Mouse (Mus musculus): ENCODE results near the gene Myl4.
"Not testable (repeated sequence)": the region's sequence is repeated elsewhere in the genome, so short reads cannot be mapped to it uniquely, and the experiment has no call there.

Gene Myl4

GRCm38 (mm10) chr11:104550406-104550974 lies at the start of gene Myl4, which contains the start of gene Cdc27:
Gene Myl4 (plus strand): TSS chr11:104550663.
Gene Cdc27 (minus strand): TSS chr11:104550620.
- DNase-seq (ENCODE audit: low read depth, low spot score): peak; percentile 97

- DNase-seq (ENCODE audit: low read depth, low spot score): no peak
These were observed 42.0 kb upstream of the Myl4 start for GRCm38 (mm10) chr11:104508455-104508854.

GRCm38 (mm10) chr11:104510606-104511005 lies 39.9 kb upstream of the Myl4 start:
- DNase-seq (ENCODE audit: low read depth, low spot score): peak; percentile 36

- no peak for DNase-seq (ENCODE audit: low read depth, low spot score)
These were observed 38.0 kb upstream of the Myl4 start for GRCm38 (mm10) chr11:104512436-104512835.

GRCm38 (mm10) chr11:104525935-104526334 lies 24.5 kb upstream of the Myl4 start:
- no peak for DNase-seq (ENCODE audit: low read depth, low spot score)

GRCm38 (mm10) chr11:104536843-104537242 lies 13.6 kb upstream of the Myl4 start:
- DNase-seq (ENCODE audit: low read depth, low spot score): no peak

GRCm38 (mm10) chr11:104537945-104538555 lies 12.4 kb upstream of the Myl4 start:
- DNase-seq (ENCODE audit: low read depth, low spot score): no peak

GRCm38 (mm10) chr11:104539811-104540210 lies 10.7 kb upstream of the Myl4 start:
- DNase-seq (ENCODE audit: low read depth, low spot score): no peak

GRCm38 (mm10) chr11:104543337-104543736 lies 7.1 kb upstream of the Myl4 start:
- not testable (repeated sequence) for DNase-seq (ENCODE audit: low read depth, low spot score)

GRCm38 (mm10) chr11:104544507-104544906 lies 6.0 kb upstream of the Myl4 start:
- no peak for DNase-seq (ENCODE audit: low read depth, low spot score)

- no peak for DNase-seq (ENCODE audit: low read depth, low spot score)
These were observed 3.0 kb upstream of the Myl4 start for GRCm38 (mm10) chr11:104547502-104547901.

- DNase-seq (ENCODE audit: low read depth, low spot score): peak; percentile 73
These were observed 741 bp upstream of the Myl4 start for GRCm38 (mm10) chr11:104549438-104550405.

- DNase-seq (ENCODE audit: low read depth, low spot score): no peak
These were observed 7.6 kb downstream of the Myl4 start for GRCm38 (mm10) chr11:104558065-104558464.

- DNase-seq (ENCODE audit: low read depth, low spot score): no peak
These were observed 8.4 kb downstream of the Myl4 start for GRCm38 (mm10) chr11:104558651-104559403.

- DNase-seq (ENCODE audit: low read depth, low spot score): no peak
These were observed 10.5 kb downstream of the Myl4 start for GRCm38 (mm10) chr11:104560971-104561370.

GRCm38 (mm10) chr11:104563496-104563895 lies 13.0 kb downstream of the Myl4 start:
- DNase-seq (ENCODE audit: low read depth, low spot score): no peak

GRCm38 (mm10) chr11:104565172-104565571 lies 14.7 kb downstream of the Myl4 start:
- DNase-seq (ENCODE audit: low read depth, low spot score): no peak

- DNase-seq (ENCODE audit: low read depth, low spot score): no peak
These were observed 15.6 kb downstream of the Myl4 start for GRCm38 (mm10) chr11:104566097-104566496.

GRCm38 (mm10) chr11:104566796-104567195 lies 16.3 kb downstream of the Myl4 start:
- no peak for DNase-seq (ENCODE audit: low read depth, low spot score)

GRCm38 (mm10) chr11:104567736-104568135 lies 17.3 kb downstream of the Myl4 start:
- no peak for DNase-seq (ENCODE audit: low read depth, low spot score)

GRCm38 (mm10) chr11:104568326-104568725 lies 17.9 kb downstream of the Myl4 start:
- no peak for DNase-seq (ENCODE audit: low read depth, low spot score)

GRCm38 (mm10) chr11:104570515-104570914 lies 20.1 kb downstream of the Myl4 start:
- DNase-seq (ENCODE audit: low read depth, low spot score): not testable (repeated sequence)
